Mouse (Mus musculus) kidney, adult 2 months (tissue): ENCODE data around the gene Aip.

ENCODE experiments used
- CTCF ChIP-seq: fragments of 200-500 bp; conservative IDR thresholded peaks from 2 replicates; pipeline ENCODE4 v1.5.1; 2011; ENCODE audit warnings: low read depth, mild to moderate bottlenecking, control low read depth, low read length, moderate library complexity, mixed read lengths; ENCODE audit not compliant: insufficient read depth, insufficient read length
- POLR2A ChIP-seq: fragments of 200-500 bp; IDR thresholded peaks from one replicate; pipeline ENCODE4 v1.6.1; 2011; ENCODE audit warnings: low read depth, low read length, control low read depth

DNA sequence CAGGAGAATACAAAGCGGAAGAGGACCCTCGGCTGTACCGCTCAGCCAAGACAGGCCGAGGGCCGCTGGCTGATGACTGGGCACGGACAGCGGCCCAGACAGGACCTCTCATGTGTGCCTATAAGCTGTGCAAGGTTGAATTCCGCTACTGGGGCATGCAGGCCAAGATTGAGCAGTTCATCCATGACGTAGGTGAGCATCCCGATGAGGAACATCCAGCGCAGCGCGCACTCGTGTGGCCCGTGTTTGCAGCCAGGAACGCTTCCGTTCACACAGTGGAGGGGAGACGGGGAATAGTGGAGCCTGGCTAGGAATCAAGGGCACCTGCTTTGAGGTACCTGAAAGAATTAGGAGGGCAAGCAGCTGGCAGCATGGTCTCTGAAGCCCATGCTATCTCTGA is 22.4 kb downstream of the Aip start:
- no peak for TF ChIP-seq CTCF
- TF ChIP-seq POLR2A: no peak
